Mouse (Mus musculus) forebrain, embryonic 14.5 days (tissue): Measurements from ENCODE around the gene Plac1. TPM values are rescaled to one million over a fixed set of nuclear protein-coding genes. Genes with fewer than 3 reads are reported as not detected.
"Not testable (repeated sequence)": the region's sequence is repeated elsewhere in the genome, so short reads cannot be mapped to it uniquely, and the experiment has no call there.

Source experiments
- ATAC-seq: fragments of 200-750 bp; cut with Nextera tagmentation; 2 replicates; pipeline ENCODE4 v1.8.0; 2017; ENCODE audit warnings: mild to moderate bottlenecking, moderate library complexity
- DNase-seq: peaks from one replicate; pipeline ENCODE4 v3.0.0-alpha.2; 2015; ENCODE audit warnings: low spot score
- H3K27ac ChIP-seq: fragments of 300-500 bp; sonication (generic); 2 replicates; pipeline ENCODE4 v1.5.1; 2014; ENCODE audit warnings: low read depth, mild to moderate bottlenecking, control low read depth, low read length, moderate library complexity
- H3K27me3 ChIP-seq: fragments of 300-500 bp; sonication (generic); replicated peaks from 2 replicates; pipeline ENCODE4 v1.6.1; 2014; ENCODE audit warnings: low read length, control low read depth, mixed read lengths; ENCODE audit not compliant: control insufficient read depth, insufficient read depth
- H3K36me3 ChIP-seq: fragments of 300-500 bp; sonication (generic); 2 replicates; pipeline ENCODE4 v1.6.1; 2014; ENCODE audit warnings: low read length, control low read depth; ENCODE audit not compliant: control insufficient read depth, insufficient read depth
- H3K4me1 ChIP-seq: fragments of 300-500 bp; sonication (generic); 2 replicates; pipeline ENCODE4 v1.6.1; 2014; ENCODE audit warnings: antibody characterized with exemption, low read length, control low read depth; ENCODE audit not compliant: control insufficient read depth, insufficient read depth
- H3K4me2 ChIP-seq: fragments of 300-500 bp; sonication (generic); 2 replicates; pipeline ENCODE4 v1.6.1; 2014; ENCODE audit warnings: mild to moderate bottlenecking, control low read depth, low read length
- H3K4me3 ChIP-seq: fragments of 300-500 bp; sonication (generic); 2 replicates; pipeline ENCODE4 v1.5.1; 2014; ENCODE audit warnings: low read depth, low read length, control low read depth
- H3K9ac ChIP-seq: fragments of 300-500 bp; sonication (generic); 2 replicates; pipeline ENCODE4 v1.6.1; 2014; ENCODE audit warnings: mild to moderate bottlenecking, low read length, control low read depth, moderate library complexity
- H3K9me3 ChIP-seq: fragments of 300-500 bp; sonication (generic); replicated peaks from 2 replicates; pipeline ENCODE4 v1.6.1; 2016; ENCODE audit warnings: low read length, control low read depth, mixed read lengths; ENCODE audit not compliant: control insufficient read depth
- WGBS: fragments of 180-500 bp; shearing (Covaris S2); extraction: QIAGEN DNeasy Blood & Tissue Kit; methylation state at CpG from one replicate; pipeline ENCODE4 v1.1.7; 2014; 5-methylcytosine and 5-hydroxymethylcytosine counted together
- polyA plus RNA-seq: library from polyadenylated mRNA; unstranded; fragments of >200 nt; fragmentation: Nextera tagmentation; extraction: Ambion mirVana; gene quantifications from 2 replicates; pipeline ENCODE4 v1.2.1, GENCODE M21; 2014

The Plac1 gene
- polyA plus RNA-seq: 0.71 TPM in 1 of 2 replicates, not detected in the other

GRCm38 (mm10) chrX:53240011-53240410 lies at the start of gene Plac1:
TSS of gene Plac1 (minus strand) at chrX:53240111.
- Histone ChIP-seq H3K27me3 (no peaks in the 10 kb centered on the region), H3K36me3 (no peaks in the 10 kb centered on the region), H3K27ac (no peak within 1 kb of the TSS), H3K4me2 (no peak within 1 kb of the TSS), H3K4me1 (no peaks in the 10 kb centered on the region), H3K9me3 (no peaks in the 10 kb centered on the region), H3K4me3 (no peak within 1 kb of the TSS), H3K9ac (no peak within 1 kb of the TSS)
- ATAC-seq (no peak), DNase-seq (no peak)
- WGBS: 70% methylated on average over 4 of the region's 4 CpGs

- WGBS: 88% methylated on average over 5 of the region's 5 CpGs
- Histone ChIP-seq H3K4me3 (no peak overlapping the region), H3K4me2 (no peak overlapping the region), H3K4me1 (no peaks in the 10 kb centered on the region), H3K36me3 (no peaks in the 10 kb centered on the region), H3K9me3 (no peaks in the 10 kb centered on the region), H3K27ac (no peak overlapping the region), H3K9ac (no peak overlapping the region), H3K27me3 (no peaks in the 10 kb centered on the region)
- peak; percentile 7 for DNase-seq
- ATAC-seq: no peak
These were observed 48.0 kb upstream of the Plac1 start for GRCm38 (mm10) chrX:53287924-53288323.

GRCm38 (mm10) chrX:53273124-53273523 lies 33.2 kb upstream of the Plac1 start, which contains the start of gene Fam122c:
TSS of gene Fam122c (plus strand) at chrX:53273424.
- H3K27ac ChIP-seq: no peak within 1 kb of the TSS
- ATAC-seq: no peak
- 23% methylated on average over 1 of the region's 1 CpGs for WGBS
- H3K27me3 ChIP-seq: no peaks in the 10 kb centered on the region
- H3K9ac ChIP-seq: no peak within 1 kb of the TSS
- H3K9me3 ChIP-seq: no peaks in the 10 kb centered on the region
- H3K36me3 ChIP-seq: no peaks in the 10 kb centered on the region
- H3K4me1 ChIP-seq: no peaks in the 10 kb centered on the region
- H3K4me3 ChIP-seq: no peak within 1 kb of the TSS
- no peak within 1 kb of the TSS for H3K4me2 ChIP-seq
- DNase-seq: no peak

GRCm38 (mm10) chrX:53271628-53272027 lies 31.7 kb upstream of the Plac1 start:
- not testable (repeated sequence) for H3K27me3 ChIP-seq, H3K4me3 ChIP-seq, DNase-seq, H3K36me3 ChIP-seq, H3K4me1 ChIP-seq, H3K27ac ChIP-seq, H3K4me2 ChIP-seq, H3K9ac ChIP-seq, ATAC-seq, H3K9me3 ChIP-seq
- 66% methylated on average over 3 of the region's 3 CpGs for WGBS

- Histone ChIP-seq H3K4me3 (peak overlapping the region; percentile 52), H3K9me3 (no peaks in the 10 kb centered on the region), H3K27ac (no peak overlapping the region), H3K4me2 (peak overlapping the region; percentile 62), H3K36me3 (no peaks in the 10 kb centered on the region), H3K9ac (no peak overlapping the region), H3K27me3 (no peaks in the 10 kb centered on the region), H3K4me1 (no peaks in the 10 kb centered on the region)
- 32% methylated on average over 10 of the region's 10 CpGs for WGBS
- ATAC-seq: peak; percentile 25
- DNase-seq: no peak
These were observed 30.1 kb upstream of the Plac1 start for GRCm38 (mm10) chrX:53270063-53270432.

- H3K27ac ChIP-seq: peak within 1 kb of the TSS; percentile 60
- H3K4me1 ChIP-seq: no peaks in the 10 kb centered on the region
- no peaks in the 10 kb centered on the region for H3K9me3 ChIP-seq
- H3K27me3 ChIP-seq: no peaks in the 10 kb centered on the region
- H3K4me3 ChIP-seq: peak within 1 kb of the TSS; percentile 52
- 22% methylated on average over 40 of the region's 40 CpGs for WGBS
- DNase-seq (peak; percentile 96), ATAC-seq (peak; percentile 83)
- H3K9ac ChIP-seq: peak within 1 kb of the TSS; percentile 60
- peak within 1 kb of the TSS; percentile 62 for H3K4me2 ChIP-seq
- no peaks in the 10 kb centered on the region for H3K36me3 ChIP-seq
These were observed 29.6 kb upstream of the Plac1 start, which contains the start of gene Fam122b for GRCm38 (mm10) chrX:53269289-53270062. TSS of gene Fam122b (minus strand) at chrX:53269805.

GRCm38 (mm10) chrX:53268856-53269255 lies 28.9 kb upstream of the Plac1 start:
- DNase-seq (peak; percentile 65), ATAC-seq (peak; percentile 88)
- Histone ChIP-seq H3K27ac (peak overlapping the region; percentile 60), H3K9ac (peak overlapping the region; percentile 60), H3K9me3 (no peaks in the 10 kb centered on the region), H3K4me2 (peak overlapping the region; percentile 62), H3K4me3 (peak overlapping the region; percentile 52), H3K36me3 (no peaks in the 10 kb centered on the region), H3K27me3 (no peaks in the 10 kb centered on the region), H3K4me1 (no peaks in the 10 kb centered on the region)
- WGBS: 34% methylated on average over 10 of the region's 10 CpGs

GRCm38 (mm10) chrX:53266186-53266585 lies 26.3 kb upstream of the Plac1 start:
- H3K27ac ChIP-seq: no peak overlapping the region
- no peak overlapping the region for H3K9ac ChIP-seq
- whole genome bisulfite sequencing: 78% methylated on average over 9 of the region's 9 CpGs
- H3K27me3 ChIP-seq: no peaks in the 10 kb centered on the region
- H3K4me1 ChIP-seq: no peaks in the 10 kb centered on the region
- no peak overlapping the region for H3K4me3 ChIP-seq
- DNase-seq (no peak), ATAC-seq (no peak)
- H3K36me3 ChIP-seq: no peaks in the 10 kb centered on the region
- no peaks in the 10 kb centered on the region for H3K9me3 ChIP-seq
- H3K4me2 ChIP-seq: no peak overlapping the region

GRCm38 (mm10) chrX:53255195-53255594 lies 15.3 kb upstream of the Plac1 start:
- H3K9me3 ChIP-seq: no peaks in the 10 kb centered on the region
- no peaks in the 10 kb centered on the region for H3K36me3 ChIP-seq
- H3K4me1 ChIP-seq: no peaks in the 10 kb centered on the region
- H3K9ac ChIP-seq: no peak overlapping the region
- DNase-seq: peak; percentile 22
- H3K4me3 ChIP-seq: no peak overlapping the region
- no peak for ATAC-seq
- no peak overlapping the region for H3K4me2 ChIP-seq
- no peak overlapping the region for H3K27ac ChIP-seq
- H3K27me3 ChIP-seq: no peaks in the 10 kb centered on the region
